Mouse (Mus musculus): Measurements from ENCODE around the gene Mlc1. TPM values are rescaled to one million over a fixed set of nuclear protein-coding genes. Genes with fewer than 3 reads are reported as not detected.

Gene Mlc1
- 20.9 and 23.8 TPM in 2 replicates for polyA plus RNA-seq (2015; fragmentation: Nextera tagmentation; extraction: Ambion mirVana)

DNA sequence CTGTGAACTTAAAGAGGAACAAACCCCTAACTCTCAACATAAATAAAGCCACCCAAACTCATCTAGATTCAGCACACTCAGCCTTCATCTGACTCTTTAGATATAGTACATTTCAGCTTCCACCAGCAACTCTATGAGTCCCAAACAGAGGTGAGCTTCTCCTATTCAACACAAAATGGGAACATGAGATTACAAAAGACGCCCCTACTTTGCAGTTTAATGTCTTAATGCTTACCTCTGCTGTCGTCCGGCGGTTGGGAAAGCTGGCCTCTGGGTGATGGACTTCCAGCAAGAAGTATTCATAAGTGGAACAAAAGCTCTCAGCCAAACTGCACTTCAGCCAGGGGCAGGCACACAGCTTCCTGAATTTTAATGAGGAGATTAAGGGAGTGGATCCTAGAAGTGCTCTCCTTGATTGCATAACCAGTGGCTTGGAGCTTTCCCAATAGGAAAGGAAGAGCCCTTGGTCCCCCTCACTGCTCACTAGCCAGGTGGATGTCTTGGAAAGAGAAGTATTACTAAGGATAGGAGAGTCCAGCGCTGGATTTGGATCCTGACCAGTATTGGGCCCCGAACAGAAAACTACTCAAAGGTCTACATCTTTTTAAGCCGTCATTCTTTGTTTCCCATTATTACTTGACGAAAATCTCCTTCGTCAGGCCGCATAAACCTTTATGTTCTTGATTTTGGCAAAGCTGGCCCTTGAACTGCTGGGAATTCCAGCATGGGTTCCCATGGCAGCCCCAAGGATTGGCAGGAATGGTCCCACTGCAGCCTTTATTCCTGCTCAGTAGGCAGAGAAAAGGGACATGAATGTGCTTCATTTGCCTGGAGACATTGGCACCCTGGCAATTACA lies at the start of gene Mlc1:
Mlc1 (minus strand) TSS at position 727 of the 857 bp plus-strand sequence.
- H3K4me1 ChIP-seq: peaks cover 26% of the 10 kb centered on the region
- ATAC-seq: peak; percentile 96
- peak within 1 kb of the TSS; percentile 43 for H3K9ac ChIP-seq
- peak within 1 kb of the TSS; percentile 92 for H3K27ac ChIP-seq
- H3K9me3 ChIP-seq (replicated peaks): no peaks in the 10 kb centered on the region
- WGBS: 7% methylated on average over 10 of the region's 10 CpGs
- H3K4me3 ChIP-seq: peak within 1 kb of the TSS; percentile 26
- H3K36me3 ChIP-seq (ENCODE audit: poor library complexity, severe bottlenecking): peaks cover 12% of the 10 kb centered on the region; the same call in 1 of the 2 replicates
- peak within 1 kb of the TSS; percentile 51 for H3K4me2 ChIP-seq
- H3K27me3 ChIP-seq: no peaks in the 10 kb centered on the region

DNA sequence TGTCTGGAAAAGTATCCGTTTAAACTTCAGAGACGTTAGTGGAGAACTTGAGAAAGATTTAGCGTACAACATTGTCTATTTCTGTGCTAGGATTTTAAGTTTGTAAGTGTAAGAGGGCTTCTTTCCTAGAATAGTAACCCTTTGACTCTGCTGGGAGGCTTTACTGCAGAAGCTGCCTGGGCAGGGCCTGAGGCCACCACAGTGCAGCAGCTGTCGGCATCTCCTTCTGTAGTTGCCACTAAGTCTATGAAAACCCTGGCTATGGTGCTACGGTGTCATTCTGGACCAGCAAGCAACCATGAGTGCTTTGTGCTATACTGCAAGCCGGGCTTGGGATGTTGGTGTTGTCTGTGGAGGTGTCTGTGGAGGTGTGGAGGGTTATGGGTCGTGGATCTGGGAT lies 41.7 kb upstream of the Mlc1 start:
- ATAC-seq: no peak
- Histone ChIP-seq H3K4me2 (no peak overlapping the region), H3K27me3 (no peaks in the 10 kb centered on the region), H3K4me3 (no peak overlapping the region), H3K9ac (no peak overlapping the region), H3K4me1 (peaks cover 6% of the 10 kb centered on the region; the same call in 1 of the 2 replicates), H3K36me3 (ENCODE audit: poor library complexity, severe bottlenecking) (no peaks in the 10 kb centered on the region), H3K9me3 (replicated peaks) (no peaks in the 10 kb centered on the region), H3K27ac (no peak overlapping the region)
- WGBS: 91% methylated on average over 7 of the region's 7 CpGs

DNA sequence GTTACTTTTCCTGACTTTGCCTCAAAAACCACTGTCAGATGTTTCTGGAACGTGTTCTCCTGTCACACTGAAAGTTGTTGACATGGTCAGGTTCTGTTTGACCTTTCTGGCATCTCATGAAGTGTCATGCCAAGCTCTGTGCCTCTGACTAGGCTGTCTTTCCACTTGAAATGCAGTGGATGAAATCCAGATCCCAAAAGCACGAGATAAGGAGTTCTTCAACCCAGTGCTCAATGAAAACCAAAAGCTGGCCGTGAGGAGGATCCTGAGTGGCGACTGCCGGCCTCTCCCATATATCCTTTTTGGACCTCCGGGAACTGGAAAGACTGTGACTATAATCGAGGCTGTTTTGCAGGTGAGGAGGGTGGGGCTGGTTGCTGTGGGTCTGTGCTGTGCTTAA lies 41.3 kb upstream of the Mlc1 start:
- Histone ChIP-seq H3K36me3 (ENCODE audit: poor library complexity, severe bottlenecking) (no peaks in the 10 kb centered on the region), H3K9ac (no peak overlapping the region), H3K27ac (no peak overlapping the region), H3K4me2 (no peak overlapping the region), H3K4me3 (no peak overlapping the region), H3K27me3 (no peaks in the 10 kb centered on the region), H3K9me3 (replicated peaks) (no peaks in the 10 kb centered on the region), H3K4me1 (peaks cover 6% of the 10 kb centered on the region; the same call in 1 of the 2 replicates)
- no peak for ATAC-seq
- 85% methylated on average over 7 of the region's 7 CpGs for WGBS

DNA sequence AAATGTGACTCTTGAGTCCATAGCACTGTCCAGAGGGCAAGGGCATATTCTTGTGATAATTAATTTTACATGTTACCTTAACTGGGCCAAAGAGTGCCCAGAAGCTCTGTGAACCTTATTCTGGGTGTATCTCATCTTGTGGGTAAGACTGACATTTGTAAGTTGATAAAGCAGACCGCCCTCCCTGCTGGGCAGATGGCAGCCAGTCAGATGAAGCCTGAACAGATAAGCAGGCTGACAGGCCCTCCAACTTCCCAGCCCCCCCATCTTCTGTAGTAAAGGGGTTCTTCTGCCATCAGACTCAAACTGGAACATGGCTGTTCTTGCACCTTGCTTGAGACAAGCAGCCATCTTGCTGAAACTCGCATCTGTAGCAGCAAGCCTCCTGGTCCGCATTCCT lies 37.9 kb upstream of the Mlc1 start:
- Histone ChIP-seq H3K9ac (no peak overlapping the region), H3K4me1 (no peaks in the 10 kb centered on the region), H3K4me3 (no peak overlapping the region), H3K27me3 (no peaks in the 10 kb centered on the region), H3K9me3 (replicated peaks) (no peaks in the 10 kb centered on the region), H3K27ac (no peak overlapping the region), H3K36me3 (ENCODE audit: poor library complexity, severe bottlenecking) (no peaks in the 10 kb centered on the region), H3K4me2 (no peak overlapping the region)
- 91% methylated on average over 3 of the region's 3 CpGs for WGBS
- ATAC-seq: no peak

DNA sequence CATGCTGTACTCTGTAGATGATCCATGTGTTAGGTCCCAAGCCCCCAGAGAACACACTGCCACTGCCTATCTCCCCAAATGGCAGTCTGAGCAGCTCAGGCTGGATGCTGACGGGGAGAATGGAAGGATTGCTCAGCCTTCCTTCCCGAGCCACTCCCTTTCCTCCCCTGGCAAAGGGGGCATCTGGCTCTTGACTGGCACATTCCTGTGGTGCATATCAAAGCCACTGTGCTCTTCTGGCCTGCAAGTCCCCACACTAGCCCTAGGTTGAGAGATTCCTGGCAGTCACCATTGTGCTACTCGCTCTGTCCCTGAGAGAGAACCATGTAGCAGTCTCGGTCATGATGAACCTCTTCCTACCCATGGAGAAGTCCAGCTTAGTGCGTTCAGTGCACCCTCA lies 29.0 kb upstream of the Mlc1 start:
- no peak for ATAC-seq
- 89% methylated on average over 5 of the region's 5 CpGs for WGBS
- no peaks in the 10 kb centered on the region for H3K27me3 ChIP-seq
- H3K9me3 ChIP-seq (replicated peaks): no peaks in the 10 kb centered on the region
- H3K9ac ChIP-seq: no peak overlapping the region
- H3K4me2 ChIP-seq: no peak overlapping the region
- no peak overlapping the region for H3K27ac ChIP-seq
- H3K4me3 ChIP-seq: no peak overlapping the region
- H3K4me1 ChIP-seq: no peaks in the 10 kb centered on the region
- no peaks in the 10 kb centered on the region for H3K36me3 ChIP-seq (ENCODE audit: poor library complexity, severe bottlenecking)

DNA sequence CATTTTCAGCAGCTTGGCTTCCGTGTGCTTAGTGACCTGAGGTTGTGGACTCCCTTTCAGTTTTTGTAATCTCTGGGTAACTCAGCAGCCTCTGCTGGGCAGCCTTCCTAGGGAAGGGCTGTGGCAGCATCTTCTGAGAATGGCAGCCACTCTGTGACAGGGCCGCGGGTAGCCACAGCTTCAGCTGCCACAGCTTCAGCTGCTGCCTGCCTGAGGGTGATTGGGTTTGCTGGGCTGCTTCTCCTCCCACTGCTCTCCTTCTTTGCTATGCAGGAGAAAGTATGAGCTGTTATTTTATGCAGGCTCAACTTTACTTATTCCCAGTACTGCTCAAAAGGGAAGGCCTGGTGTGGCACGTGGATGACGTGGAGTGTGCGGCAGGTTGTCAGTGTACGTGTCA lies 28.2 kb upstream of the Mlc1 start:
- Histone ChIP-seq H3K4me3 (no peak overlapping the region), H3K4me2 (no peak overlapping the region), H3K9me3 (replicated peaks) (no peaks in the 10 kb centered on the region), H3K4me1 (no peaks in the 10 kb centered on the region), H3K36me3 (ENCODE audit: poor library complexity, severe bottlenecking) (no peaks in the 10 kb centered on the region), H3K9ac (no peak overlapping the region), H3K27me3 (no peaks in the 10 kb centered on the region), H3K27ac (no peak overlapping the region)
- WGBS: 95% methylated on average over 7 of the region's 7 CpGs
- no peak for ATAC-seq

DNA sequence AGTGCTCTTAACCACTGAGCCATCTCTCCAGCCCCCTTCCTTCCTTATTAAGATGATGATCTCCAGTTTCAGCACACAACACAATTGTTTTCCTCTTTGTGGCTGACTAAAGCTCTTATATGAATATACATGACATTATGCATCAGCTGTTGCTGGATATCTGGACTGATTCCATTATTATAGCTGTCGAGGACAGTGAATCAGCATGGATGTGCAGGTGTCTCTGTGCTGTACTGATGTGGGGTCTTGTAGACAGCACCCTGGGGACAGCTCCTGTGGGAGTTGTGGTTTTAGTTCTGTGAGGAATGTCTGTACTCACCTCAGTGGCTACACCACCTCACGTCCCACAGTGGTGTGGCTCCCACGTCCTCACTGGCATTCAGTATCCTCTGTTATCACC lies 22.4 kb upstream of the Mlc1 start:
- ATAC-seq: no peak
- no peaks in the 10 kb centered on the region for H3K36me3 ChIP-seq (ENCODE audit: poor library complexity, severe bottlenecking)
- no peak overlapping the region for H3K4me3 ChIP-seq
- no peak overlapping the region for H3K4me2 ChIP-seq
- H3K4me1 ChIP-seq: no peaks in the 10 kb centered on the region
- H3K9me3 ChIP-seq (replicated peaks): no peaks in the 10 kb centered on the region
- no peaks in the 10 kb centered on the region for H3K27me3 ChIP-seq
- no peak overlapping the region for H3K27ac ChIP-seq
- H3K9ac ChIP-seq: no peak overlapping the region
- WGBS: 74% methylated on average over 3 of the region's 3 CpGs

DNA sequence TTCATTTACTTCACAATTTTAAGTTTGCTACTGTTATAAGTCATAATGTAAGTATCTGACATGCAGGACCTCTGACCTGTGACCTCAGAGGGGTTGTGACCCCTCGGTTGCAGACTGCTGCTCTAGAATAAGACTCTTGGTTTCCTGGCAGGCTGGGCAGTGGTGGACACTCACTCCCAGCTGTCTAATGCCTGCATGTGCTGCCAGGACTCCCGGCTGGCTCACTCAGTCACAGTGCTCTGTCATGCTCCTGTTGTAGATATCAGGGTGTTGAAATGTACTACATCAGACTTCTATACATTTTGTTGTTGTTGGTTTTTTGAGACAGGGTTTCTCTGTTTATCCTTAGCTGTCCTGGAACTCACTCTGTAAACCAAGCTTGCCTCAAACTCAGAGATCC lies 21.6 kb upstream of the Mlc1 start:
- H3K27me3 ChIP-seq: no peaks in the 10 kb centered on the region
- no peaks in the 10 kb centered on the region for H3K36me3 ChIP-seq (ENCODE audit: poor library complexity, severe bottlenecking)
- 79% methylated on average over 2 of the region's 2 CpGs for WGBS
- no peak overlapping the region for H3K4me2 ChIP-seq
- no peak for ATAC-seq
- no peak overlapping the region for H3K4me3 ChIP-seq
- no peak overlapping the region for H3K9ac ChIP-seq
- H3K9me3 ChIP-seq (replicated peaks): no peaks in the 10 kb centered on the region
- no peaks in the 10 kb centered on the region for H3K4me1 ChIP-seq
- H3K27ac ChIP-seq: no peak overlapping the region

DNA sequence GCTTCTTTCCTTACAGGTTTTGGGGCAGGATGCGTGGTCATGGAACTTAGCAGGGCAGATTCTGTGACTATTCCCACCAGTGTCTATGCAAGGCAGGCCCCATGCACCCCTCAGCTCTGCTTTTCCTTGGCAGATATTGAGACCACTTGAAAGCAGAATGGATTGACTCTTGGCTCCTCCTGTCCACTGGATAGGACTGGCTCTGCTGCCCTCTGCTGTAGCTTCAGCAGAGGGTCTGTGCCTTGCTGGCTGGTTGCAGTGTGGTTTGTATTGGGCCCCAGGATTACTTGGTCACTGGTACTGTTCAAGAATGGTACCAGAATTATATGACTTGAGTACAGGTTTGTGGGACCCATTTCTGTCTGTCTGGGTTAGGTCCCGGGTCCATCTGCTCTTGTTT lies 20.3 kb upstream of the Mlc1 start:
- Histone ChIP-seq H3K9me3 (replicated peaks) (no peaks in the 10 kb centered on the region), H3K4me1 (no peaks in the 10 kb centered on the region), H3K36me3 (ENCODE audit: poor library complexity, severe bottlenecking) (no peaks in the 10 kb centered on the region), H3K4me2 (no peak overlapping the region), H3K27me3 (no peaks in the 10 kb centered on the region), H3K4me3 (no peak overlapping the region), H3K27ac (no peak overlapping the region), H3K9ac (no peak overlapping the region)
- WGBS: 79% methylated on average over 2 of the region's 2 CpGs
- no peak for ATAC-seq

DNA sequence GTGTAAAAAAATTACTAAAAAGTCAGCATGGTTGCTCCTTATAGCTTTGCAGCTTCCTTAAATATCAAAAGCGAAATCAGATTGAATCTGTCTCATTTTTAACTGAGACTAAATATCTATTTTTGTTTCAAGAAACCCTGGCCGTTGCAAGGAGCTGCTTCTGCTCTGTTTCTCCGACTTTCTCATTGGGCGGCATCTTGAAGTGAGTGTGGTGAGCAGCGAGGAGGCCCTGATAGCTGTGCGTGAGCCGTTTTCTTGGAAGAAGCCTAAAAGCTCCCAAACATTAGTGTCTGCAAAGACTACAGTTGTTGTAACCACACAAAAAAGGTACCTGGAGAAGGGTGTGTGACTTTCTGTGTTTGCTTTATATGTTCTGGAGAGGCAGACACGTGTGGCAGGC lies 19.8 kb upstream of the Mlc1 start:
- H3K27me3 ChIP-seq: no peaks in the 10 kb centered on the region
- no peak overlapping the region for H3K9ac ChIP-seq
- no peak overlapping the region for H3K4me2 ChIP-seq
- no peaks in the 10 kb centered on the region for H3K9me3 ChIP-seq (replicated peaks)
- no peaks in the 10 kb centered on the region for H3K36me3 ChIP-seq (ENCODE audit: poor library complexity, severe bottlenecking)
- H3K4me3 ChIP-seq: no peak overlapping the region
- H3K27ac ChIP-seq: no peak overlapping the region
- WGBS: 81% methylated on average over 8 of the region's 8 CpGs
- H3K4me1 ChIP-seq: no peaks in the 10 kb centered on the region
- ATAC-seq: no peak

DNA sequence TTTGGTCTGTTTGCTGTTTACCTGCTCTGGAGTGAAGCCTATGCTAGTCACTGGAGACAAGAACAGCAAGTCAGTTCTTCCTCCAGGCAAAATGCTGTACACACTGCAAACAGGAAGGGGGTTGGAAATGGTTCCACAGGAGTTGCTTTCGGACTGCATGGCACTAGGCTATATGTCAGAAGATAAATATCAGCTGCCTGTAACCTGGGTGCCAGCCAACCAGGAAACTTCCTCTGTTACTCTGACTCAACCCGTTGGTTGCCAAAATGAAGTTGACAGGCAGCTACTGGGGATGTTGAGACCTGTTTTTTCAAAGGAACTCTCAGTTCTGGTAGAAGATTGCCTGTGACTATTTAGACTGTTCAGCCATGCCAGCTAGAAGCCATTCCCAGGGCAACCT lies 10.4 kb upstream of the Mlc1 start:
- Histone ChIP-seq H3K4me2 (no peak overlapping the region), H3K36me3 (ENCODE audit: poor library complexity, severe bottlenecking) (no peaks in the 10 kb centered on the region), H3K27ac (no peak overlapping the region), H3K4me3 (no peak overlapping the region), H3K9me3 (replicated peaks) (no peaks in the 10 kb centered on the region), H3K27me3 (no peaks in the 10 kb centered on the region), H3K9ac (no peak overlapping the region), H3K4me1 (no peaks in the 10 kb centered on the region)
- 86% methylated on average over 2 of the region's 2 CpGs for WGBS
- no peak for ATAC-seq

DNA sequence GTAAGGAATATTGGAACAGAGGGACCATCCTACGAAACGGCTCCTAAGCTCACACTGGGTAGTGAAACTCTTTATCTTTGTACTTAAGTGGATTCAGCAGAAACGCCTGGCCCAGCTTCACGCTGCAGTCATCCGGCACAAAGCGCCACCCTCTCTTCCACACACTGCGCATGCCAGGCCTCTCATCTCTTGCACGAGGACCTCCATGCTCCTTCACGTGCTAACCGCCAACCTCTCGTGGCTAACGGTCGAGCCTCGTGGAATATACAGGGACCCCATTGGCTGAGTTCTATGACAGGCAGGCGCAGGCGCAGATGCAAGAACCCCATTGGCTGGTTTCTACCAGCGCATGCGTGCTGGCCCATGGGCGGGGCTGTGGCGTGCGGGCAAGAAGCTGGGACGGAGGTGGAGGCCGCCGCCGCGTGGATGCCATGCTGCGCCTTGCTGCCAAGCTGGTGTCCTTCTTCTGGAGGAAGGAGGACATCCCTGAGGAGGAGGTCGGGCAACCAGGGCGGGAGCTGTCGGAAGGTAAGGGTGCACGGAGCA lies 3.8 kb upstream of the Mlc1 start, which contains the start of gene Mov10l1:
Mov10l1 (plus strand) TSS at position 376 of the 546 bp plus-strand sequence.
- Histone ChIP-seq H3K27me3 (no peaks in the 10 kb centered on the region), H3K4me2 (no peak within 1 kb of the TSS), H3K4me3 (no peak within 1 kb of the TSS), H3K27ac (no peak within 1 kb of the TSS), H3K9me3 (replicated peaks) (no peaks in the 10 kb centered on the region), H3K4me1 (peaks cover 13% of the 10 kb centered on the region), H3K9ac (no peak within 1 kb of the TSS), H3K36me3 (ENCODE audit: poor library complexity, severe bottlenecking) (no peaks in the 10 kb centered on the region)
- no peak for ATAC-seq
- WGBS: 95% methylated on average over 31 of the region's 31 CpGs
